Mouse (Mus musculus) limb, embryonic 10.5 days (tissue): ENCODE results near the gene Sppl2b. TPM values are rescaled to one million over a fixed set of nuclear protein-coding genes. Genes with fewer than 3 reads are reported as not detected.
"Not testable (repeated sequence)": the region's sequence is repeated elsewhere in the genome, so short reads cannot be mapped to it uniquely, and the experiment has no call there.

ENCODE experiments used
- DNase-seq: peaks from one replicate; pipeline ENCODE4 v3.0.0-alpha.2; 2017; ENCODE audit warnings: low spot score
- H3K27ac ChIP-seq: fragments of 300-500 bp; sonication (generic); 2 replicates; pipeline ENCODE4 v1.5.1; 2016; ENCODE audit warnings: mild to moderate bottlenecking
- H3K27me3 ChIP-seq: fragments of 300-500 bp; sonication (generic); 2 replicates; pipeline ENCODE4 v1.6.1; 2016; ENCODE audit warnings: low read depth, mild to moderate bottlenecking; ENCODE audit not compliant: poor library complexity, severe bottlenecking
- H3K36me3 ChIP-seq: fragments of 300-500 bp; sonication (generic); 2 replicates; pipeline ENCODE4 v1.6.1; 2016; ENCODE audit warnings: mild to moderate bottlenecking, moderate library complexity
- H3K4me1 ChIP-seq: fragments of 300-500 bp; sonication (generic); 2 replicates; pipeline ENCODE4 v1.6.1; 2016
- H3K4me3 ChIP-seq: fragments of 300-500 bp; sonication (generic); 2 replicates; pipeline ENCODE4 v1.5.1; 2016; ENCODE audit warnings: mild to moderate bottlenecking, moderate library complexity
- H3K9me3 ChIP-seq: fragments of 300-500 bp; sonication (generic); replicated peaks from 2 replicates; pipeline ENCODE4 v1.6.1; 2016; ENCODE audit warnings: mild to moderate bottlenecking
- whole genome bisulfite sequencing: fragments of 180-500 bp; shearing (Covaris S2); methylation state at CpG from one replicate; pipeline ENCODE4 v1.1.7; 2016; 5-methylcytosine and 5-hydroxymethylcytosine counted together
- polyA plus RNA-seq: library from polyadenylated mRNA; unstranded; fragments of >200 nt; fragmentation: Nextera tagmentation; extraction: Ambion mirVana; gene quantifications from 2 replicates; pipeline ENCODE4 v1.2.1, GENCODE M21; 2016

Sppl2b gene
- polyA plus RNA-seq, 1 experiment from 2014 or later = 48.5 TPM

DNA sequence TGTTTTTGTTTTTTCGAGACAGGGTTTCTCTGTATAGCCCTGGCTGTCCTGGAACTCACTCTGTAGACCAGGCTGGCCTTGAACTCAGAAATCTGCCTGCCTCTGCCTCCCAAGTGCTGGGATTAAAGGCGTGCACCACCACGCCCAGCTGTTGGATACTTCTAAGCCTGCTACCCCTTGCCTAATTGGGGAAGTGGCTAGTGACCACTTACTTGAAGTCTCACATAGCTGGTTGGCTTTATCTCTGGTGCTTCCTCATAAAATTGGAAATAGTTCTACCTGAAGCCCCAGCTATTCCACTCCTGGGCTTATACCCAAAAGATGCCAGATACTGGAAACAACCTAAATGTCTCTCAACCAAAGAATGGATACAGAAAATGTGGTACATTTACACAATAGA is 38.8 kb upstream of the Sppl2b start:
- H3K9me3 ChIP-seq, H3K4me3 ChIP-seq, H3K27ac ChIP-seq, H3K36me3 ChIP-seq, H3K4me1 ChIP-seq, DNase-seq: not testable (repeated sequence)
- H3K27me3 ChIP-seq = peaks cover 12% of the 10 kb centered on the region; the same call in 1 of the 2 replicates
- 83% methylated on average over 3 of the region's 3 CpGs for WGBS

- Histone ChIP-seq H3K27ac (no peak overlapping the region), H3K36me3 (no peaks in the 10 kb centered on the region), H3K4me1 (no peaks in the 10 kb centered on the region), H3K27me3 (0 out of 2 replicates have a peak, but pooled peaks cover 5% of the 10 kb centered on the region), H3K4me3 (no peak overlapping the region), H3K9me3 (no peaks in the 10 kb centered on the region)
- no peak for DNase-seq
- WGBS = 82% methylated on average over 2 of the region's 2 CpGs
Measured at GRCm38 (mm10) chr10:80817164-80817563, 37.9 kb upstream of the Sppl2b start.

DNA sequence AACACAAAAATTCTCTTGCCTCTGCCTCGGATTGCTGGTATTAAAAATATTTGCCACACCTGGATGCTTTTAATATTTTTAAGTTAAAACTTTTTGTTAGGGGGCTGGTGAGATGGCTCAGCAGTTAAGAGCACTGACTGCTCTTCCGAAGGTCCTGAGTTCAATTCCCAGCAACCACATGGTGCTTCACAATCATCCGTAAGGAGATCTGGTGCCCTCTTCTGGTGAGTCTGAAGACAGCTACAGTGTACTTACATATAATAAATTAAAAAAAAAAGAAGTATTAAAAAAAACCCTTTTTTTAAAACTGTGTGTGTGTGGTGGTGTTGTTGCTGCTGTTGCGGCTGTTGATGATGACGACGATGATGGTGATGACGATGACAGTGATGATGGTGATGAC is 37.1 kb upstream of the Sppl2b start:
- DNase-seq, H3K27me3 ChIP-seq, H3K4me1 ChIP-seq, H3K4me3 ChIP-seq, H3K9me3 ChIP-seq, H3K27ac ChIP-seq, H3K36me3 ChIP-seq: not testable (repeated sequence)
- 83% methylated on average over 7 of the region's 7 CpGs for WGBS

- H3K9me3 ChIP-seq = no peaks in the 10 kb centered on the region
- H3K4me3 ChIP-seq = no peak overlapping the region
- no peaks in the 10 kb centered on the region for H3K4me1 ChIP-seq
- DNase-seq = no peak
- H3K27me3 ChIP-seq = no peaks in the 10 kb centered on the region
- 60% methylated on average over 6 of the region's 6 CpGs for WGBS
- no peak overlapping the region for H3K27ac ChIP-seq
- no peaks in the 10 kb centered on the region for H3K36me3 ChIP-seq
Measured at GRCm38 (mm10) chr10:80818599-80819281, 36.3 kb upstream of the Sppl2b start.

DNA sequence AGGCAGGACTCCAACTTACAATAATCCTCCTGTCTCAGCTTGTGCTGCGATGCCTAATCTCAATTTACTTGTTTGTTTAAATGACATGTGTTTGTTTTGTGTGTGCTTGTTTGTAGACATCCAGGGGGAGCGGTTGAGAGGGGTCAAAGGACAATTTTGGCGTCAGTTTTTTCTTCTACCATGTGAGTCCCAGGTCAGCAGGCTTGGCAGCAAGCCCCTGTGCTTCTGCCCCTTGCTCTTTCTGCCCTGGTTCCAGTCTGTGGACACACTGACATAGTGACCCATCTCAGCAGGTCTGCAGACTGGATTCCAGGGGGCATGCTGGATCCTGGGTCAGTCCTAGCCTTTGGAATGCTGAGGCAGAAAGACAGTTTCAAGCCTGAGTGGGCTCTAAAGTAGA is 35.7 kb upstream of the Sppl2b start:
- Histone ChIP-seq H3K9me3 (no peaks in the 10 kb centered on the region), H3K4me3 (no peak overlapping the region), H3K27ac (no peak overlapping the region), H3K4me1 (no peaks in the 10 kb centered on the region), H3K27me3 (no peaks in the 10 kb centered on the region), H3K36me3 (no peaks in the 10 kb centered on the region)
- DNase-seq = no peak
- 52% methylated on average over 3 of the region's 3 CpGs for WGBS

DNA sequence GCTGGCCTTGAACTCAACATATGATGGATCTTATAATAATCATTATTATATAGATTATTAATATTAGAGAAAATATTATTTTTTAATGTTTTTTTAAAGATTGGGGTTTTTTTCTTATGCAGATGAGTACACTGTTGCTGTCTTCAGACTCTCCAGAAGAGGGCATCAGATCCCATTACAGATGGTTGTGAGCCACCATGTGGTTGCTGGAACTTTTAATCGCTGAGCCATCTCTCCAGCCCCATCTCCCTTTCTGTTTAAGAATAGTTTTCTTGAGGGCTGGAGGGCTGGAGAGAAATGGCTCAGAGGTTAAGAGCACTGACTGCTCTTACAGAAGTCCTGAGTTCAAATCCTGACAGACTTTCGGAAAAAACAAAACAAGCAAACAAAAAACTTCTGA is 33.1 kb upstream of the Sppl2b start:
- DNase-seq = no peak

DNA sequence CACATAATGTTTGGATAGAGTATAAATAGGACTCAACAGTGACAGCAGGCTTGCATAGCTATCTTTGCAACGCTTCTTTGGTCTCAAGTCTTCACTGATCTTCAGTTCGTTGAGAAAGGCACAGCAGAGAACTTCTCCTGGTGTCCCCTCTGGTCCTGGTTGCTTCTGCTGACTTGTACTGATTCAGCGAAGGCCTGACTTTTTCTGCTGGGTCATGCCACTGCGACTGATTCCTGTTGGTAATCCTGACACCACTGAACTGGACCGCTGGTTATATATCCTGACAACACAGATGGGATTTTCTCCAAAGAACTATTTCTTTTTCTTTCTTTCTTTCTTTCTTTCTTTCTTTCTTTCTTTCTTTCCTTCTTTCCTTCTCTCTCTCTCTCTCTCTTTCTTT is 32.5 kb upstream of the Sppl2b start:
- Histone ChIP-seq H3K27me3 (no peaks in the 10 kb centered on the region), H3K27ac (no peak overlapping the region), H3K4me3 (no peak overlapping the region), H3K36me3 (no peaks in the 10 kb centered on the region), H3K4me1 (peaks cover 2% of the 10 kb centered on the region), H3K9me3 (no peaks in the 10 kb centered on the region)
- WGBS = 91% methylated on average over 5 of the region's 5 CpGs
- no peak for DNase-seq

More for the DNA sequence above, 33.1 kb upstream of the Sppl2b start:
- no peak overlapping the region for H3K27ac ChIP-seq
- 41% methylated on average over 2 of the region's 2 CpGs for WGBS
- no peak overlapping the region for H3K4me3 ChIP-seq
- no peaks in the 10 kb centered on the region for H3K36me3 ChIP-seq
- H3K4me1 ChIP-seq = no peaks in the 10 kb centered on the region; the same call in 1 of the 2 replicates
- H3K9me3 ChIP-seq = no peaks in the 10 kb centered on the region
- H3K27me3 ChIP-seq = no peaks in the 10 kb centered on the region

- peaks cover 10% of the 10 kb centered on the region for H3K4me1 ChIP-seq
- peaks cover 7% of the 10 kb centered on the region for H3K36me3 ChIP-seq
- H3K9me3 ChIP-seq = no peaks in the 10 kb centered on the region
- 90% methylated on average over 1 of the region's 1 CpGs for WGBS
- no peaks in the 10 kb centered on the region for H3K27me3 ChIP-seq
- DNase-seq = no peak
- H3K4me3 ChIP-seq = no peak overlapping the region
- H3K27ac ChIP-seq = no peak overlapping the region
Measured at GRCm38 (mm10) chr10:80823316-80823715, 31.8 kb upstream of the Sppl2b start.

- Histone ChIP-seq H3K36me3 (peaks cover 13% of the 10 kb centered on the region), H3K9me3 (no peaks in the 10 kb centered on the region), H3K27me3 (no peaks in the 10 kb centered on the region), H3K27ac (no peak overlapping the region), H3K4me1 (peaks cover 13% of the 10 kb centered on the region), H3K4me3 (no peak overlapping the region)
- DNase-seq = no peak
- WGBS = 67% methylated on average over 8 of the region's 8 CpGs
Measured at GRCm38 (mm10) chr10:80823847-80824643, 31.0 kb upstream of the Sppl2b start.

GRCm38 (mm10) chr10:80824827-80825226 is 30.2 kb upstream of the Sppl2b start:
- Histone ChIP-seq H3K27me3 (no peaks in the 10 kb centered on the region), H3K4me3 (no peak overlapping the region), H3K4me1 (peaks cover 20% of the 10 kb centered on the region), H3K36me3 (peaks cover 21% of the 10 kb centered on the region), H3K9me3 (no peaks in the 10 kb centered on the region), H3K27ac (no peak overlapping the region)
- DNase-seq = no peak
- 78% methylated on average over 2 of the region's 2 CpGs for WGBS

DNA sequence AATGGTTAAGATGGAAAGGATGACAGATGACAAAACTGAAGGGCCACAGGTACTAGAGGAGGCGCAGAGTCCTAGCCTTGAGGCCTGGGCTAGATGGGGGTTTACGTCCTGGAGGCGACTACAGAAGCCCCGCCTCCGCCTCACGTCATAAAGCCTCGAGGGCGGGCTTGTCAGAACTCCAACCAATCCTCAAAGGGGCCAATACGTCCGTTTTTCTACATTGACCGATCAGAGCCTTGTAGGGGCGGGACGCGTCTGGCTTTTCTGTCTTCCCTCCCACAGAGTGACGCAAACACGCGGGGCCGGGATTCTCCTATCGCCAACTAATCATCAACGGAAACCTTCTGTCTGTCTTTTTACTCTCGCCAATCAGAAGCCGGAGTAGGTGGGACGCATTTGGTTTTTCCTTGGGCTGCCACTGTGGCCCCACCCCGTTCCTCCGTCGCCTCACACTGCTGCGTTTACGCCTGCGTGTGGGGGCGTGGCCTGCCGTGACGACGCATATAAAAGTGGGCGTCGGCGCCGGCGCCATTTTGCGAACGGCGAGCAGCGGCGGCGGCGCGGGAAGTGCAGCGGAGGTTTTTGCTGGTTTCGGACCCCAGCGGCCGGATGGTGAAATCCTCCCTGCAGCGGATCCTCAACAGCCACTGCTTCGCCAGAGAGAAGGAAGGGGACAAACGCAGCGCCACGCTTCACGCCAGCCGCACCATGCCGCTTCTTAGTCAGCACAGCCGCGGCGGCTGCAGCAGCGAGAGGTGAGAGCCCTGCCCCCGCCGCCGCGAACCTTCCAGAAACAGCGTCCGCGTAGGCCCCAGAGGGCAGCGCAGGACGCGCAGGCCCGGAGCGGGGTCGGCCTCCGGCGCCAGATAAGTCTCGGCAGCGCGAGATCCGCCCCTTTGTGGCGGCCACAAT is 28.7 kb upstream of the Sppl2b start, which contains the start of gene Oaz1:
Oaz1 (plus strand) TSS at position 506 of the 912 bp plus-strand sequence.
- Histone ChIP-seq H3K4me3 (peak within 1 kb of the TSS; percentile 94), H3K9me3 (no peaks in the 10 kb centered on the region), H3K27me3 (no peaks in the 10 kb centered on the region), H3K36me3 (peaks cover 31% of the 10 kb centered on the region), H3K27ac (peak within 1 kb of the TSS; percentile 96), H3K4me1 (peaks cover 36% of the 10 kb centered on the region)
- peak; percentile 95 for DNase-seq
- under 1% methylated on average over 82 of the region's 82 CpGs for WGBS

DNA sequence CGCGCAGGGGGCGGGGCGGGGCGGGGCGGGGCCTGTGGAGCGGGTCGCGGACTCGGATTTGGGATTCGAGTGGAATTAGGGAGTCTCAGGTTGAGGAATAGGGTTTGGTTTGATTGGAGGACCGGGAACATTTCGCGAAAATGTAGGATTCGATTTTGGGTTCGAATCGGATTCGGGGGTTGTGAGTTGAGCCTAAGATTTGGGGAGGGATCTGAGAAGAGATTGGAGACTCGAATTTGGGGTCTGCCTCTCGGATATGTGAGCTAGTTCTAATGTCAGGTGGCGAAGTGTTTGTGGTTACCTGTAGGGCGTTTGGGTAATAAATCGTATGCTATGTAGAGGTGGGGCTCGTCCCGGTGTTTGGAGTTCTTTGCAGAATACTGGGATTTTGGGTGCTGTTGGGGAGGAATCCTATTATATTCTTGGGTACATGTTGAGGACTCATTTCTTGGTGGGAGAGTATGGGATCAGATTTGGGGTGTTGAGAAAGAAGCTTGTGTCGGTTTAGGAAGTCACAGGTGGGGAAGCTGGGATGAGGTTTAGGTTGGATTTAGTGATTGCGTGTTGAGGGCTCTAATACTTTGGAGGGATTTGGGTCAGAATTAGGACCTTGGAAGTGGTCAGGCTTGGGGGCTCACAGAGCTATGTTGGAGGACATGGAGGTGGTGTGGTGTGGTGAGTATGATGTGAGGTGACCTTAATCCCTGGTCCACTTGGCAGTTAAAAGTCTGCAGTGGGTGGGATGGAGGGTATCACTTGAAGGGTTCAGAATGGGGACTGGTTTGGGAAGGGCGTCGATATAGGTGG is 27.8 kb upstream of the Sppl2b start:
- Histone ChIP-seq H3K36me3 (peaks cover 31% of the 10 kb centered on the region), H3K27me3 (peaks cover 3% of the 10 kb centered on the region; the same call in 1 of the 2 replicates), H3K4me3 (peak overlapping the region; percentile 94), H3K4me1 (peaks cover 41% of the 10 kb centered on the region), H3K27ac (peak overlapping the region; percentile 96), H3K9me3 (no peaks in the 10 kb centered on the region)
- DNase-seq = no peak
- 8% methylated on average over 29 of the region's 29 CpGs for WGBS
